Mouse (Mus musculus) liver (tissue): ENCODE measurements around the gene Cnpy1.

Experiments
- DNase-seq: peaks from one replicate; pipeline ENCODE4 v3.0.0-alpha.2; 2020; ENCODE audit warnings: mixed read lengths

The Cnpy1 gene

GRCm38 (mm10) chr5:28161938-28162402 lies 83.6 kb downstream of the Cnpy1 start:
- DNase-seq, result no peak

GRCm38 (mm10) chr5:28161383-28161937 lies 84.1 kb downstream of the Cnpy1 start:
- no peak for DNase-seq

DNA sequence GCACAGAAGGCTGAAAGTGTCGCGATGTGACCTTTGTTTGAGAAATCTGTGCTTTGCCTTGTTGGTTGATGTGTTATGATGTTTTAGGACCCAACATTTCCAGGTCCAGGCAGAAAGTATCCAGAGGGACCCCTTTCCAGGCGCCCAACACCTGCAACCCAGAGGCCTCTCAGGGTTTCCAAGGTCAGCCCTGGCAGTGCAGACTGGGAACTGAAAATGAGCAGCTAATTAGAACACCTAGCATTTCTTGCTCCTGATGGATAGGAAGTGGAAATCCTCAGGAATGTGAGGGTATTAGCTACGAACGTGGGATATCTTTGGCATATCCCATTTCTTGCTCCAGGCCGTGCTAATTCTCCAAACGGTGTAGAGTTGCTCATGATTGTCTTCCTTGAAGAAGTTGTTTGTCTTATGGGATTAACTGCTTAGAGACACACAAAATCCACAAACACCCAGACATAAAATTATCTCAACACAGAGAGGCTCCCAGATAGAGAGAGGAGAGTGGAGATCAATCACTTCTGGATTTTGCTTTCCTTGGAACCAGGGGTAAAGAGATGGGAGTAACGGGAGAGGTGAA lies 85.6 kb downstream of the Cnpy1 start:
- DNase-seq, result no peak

- no peak for DNase-seq
Observed at GRCm38 (mm10) chr5:28159072-28159458, 86.5 kb downstream of the Cnpy1 start.

GRCm38 (mm10) chr5:28158308-28159071 lies 87.1 kb downstream of the Cnpy1 start:
- DNase-seq, result no peak

DNA sequence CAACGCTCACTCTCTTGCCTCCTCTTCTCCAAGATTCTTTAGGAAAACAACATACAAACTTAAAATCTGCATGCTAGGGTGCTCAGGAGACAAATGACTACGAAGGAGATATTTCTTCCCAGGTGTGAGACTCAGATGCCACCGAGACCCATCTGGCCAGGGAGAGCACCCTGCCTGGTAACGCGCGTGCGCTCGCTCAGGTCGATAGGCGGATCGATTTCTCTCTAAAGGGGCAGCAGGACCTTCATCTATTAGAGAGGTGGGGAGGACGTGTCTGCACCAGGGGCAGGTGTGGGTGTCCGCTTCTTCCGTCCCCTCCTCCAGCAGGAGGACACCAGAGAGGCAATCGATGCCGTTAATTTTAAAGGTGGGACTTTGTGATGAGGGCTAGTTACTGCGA lies 87.8 kb downstream of the Cnpy1 start:
- DNase-seq, result no peak

DNA sequence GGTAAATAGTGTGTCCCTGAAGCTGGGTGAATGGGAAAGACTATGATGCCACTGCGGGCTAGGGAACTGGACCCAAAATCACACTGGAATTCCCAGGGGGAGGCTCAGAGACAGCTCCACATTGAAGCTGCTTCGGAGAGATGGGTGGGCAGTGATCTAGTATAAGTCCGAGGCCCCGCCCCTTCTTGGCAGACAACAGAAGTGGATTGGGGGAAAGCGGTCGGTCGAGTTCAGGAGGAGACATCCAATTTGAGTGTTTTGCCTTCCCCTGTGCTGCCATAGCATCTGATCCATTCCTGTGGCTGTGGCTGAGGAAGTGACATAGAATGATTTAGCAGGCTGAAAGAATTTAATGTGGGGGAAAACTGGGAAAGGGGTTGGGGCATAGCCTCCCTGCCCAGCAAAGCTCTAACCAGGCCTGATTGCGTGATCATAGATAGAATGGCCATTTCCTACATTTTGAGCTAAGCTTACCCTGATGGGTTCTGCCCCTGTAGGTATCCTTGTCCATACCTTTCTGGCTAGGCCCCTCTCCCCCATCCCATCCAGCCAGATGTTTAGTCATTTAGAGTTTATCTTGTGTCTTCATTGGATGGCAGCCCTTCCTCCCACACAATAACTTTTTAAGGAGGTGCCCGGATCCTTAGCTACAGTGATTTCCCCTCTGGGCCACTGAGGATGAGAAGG lies 88.4 kb downstream of the Cnpy1 start:
- DNase-seq, result no peak
